Mouse (Mus musculus) lung, embryonic 14.5 days (tissue): ENCODE data around the gene Ap5z1. TPM values are rescaled to one million over a fixed set of nuclear protein-coding genes. Genes with fewer than 3 reads are reported as not detected.

ENCODE experiments used
- ATAC-seq: fragments of 200-750 bp; cut with Nextera tagmentation; 2 replicates; pipeline ENCODE4 v1.8.0; 2017; ENCODE audit warnings: mild to moderate bottlenecking, moderate TSS enrichment, moderate library complexity; ENCODE audit not compliant: insufficient read depth
- DNase-seq: peaks from one replicate; pipeline ENCODE4 v3.0.0-alpha.2; 2015
- H3K27ac ChIP-seq: fragments of 300-500 bp; sonication (generic); 2 replicates; pipeline ENCODE4 v1.5.1; 2014; ENCODE audit warnings: low read depth, mild to moderate bottlenecking, moderate library complexity
- H3K27me3 ChIP-seq: fragments of 300-500 bp; sonication (generic); 2 replicates; pipeline ENCODE4 v1.6.1; 2014; ENCODE audit warnings: low read length, control low read depth; ENCODE audit not compliant: insufficient read depth
- H3K36me3 ChIP-seq: fragments of 300-500 bp; sonication (generic); 2 replicates; pipeline ENCODE4 v1.6.1; 2014; ENCODE audit warnings: control low read depth; ENCODE audit not compliant: insufficient read depth
- H3K4me1 ChIP-seq: fragments of 300-500 bp; sonication (generic); 2 replicates; pipeline ENCODE4 v1.6.1; 2014; ENCODE audit warnings: antibody characterized with exemption, control low read depth; ENCODE audit not compliant: insufficient read depth
- H3K4me2 ChIP-seq: fragments of 300-500 bp; sonication (generic); 2 replicates; pipeline ENCODE4 v1.6.1; 2014; ENCODE audit warnings: mild to moderate bottlenecking
- H3K4me3 ChIP-seq: fragments of 300-500 bp; sonication (generic); 2 replicates; pipeline ENCODE4 v1.5.1; 2014; ENCODE audit warnings: low read depth, low read length
- H3K9ac ChIP-seq: fragments of 300-500 bp; sonication (generic); 2 replicates; pipeline ENCODE4 v1.6.1; 2014
- H3K9me3 ChIP-seq: fragments of 300-500 bp; sonication (generic); 2 replicates; pipeline ENCODE4 v1.6.1; 2016; ENCODE audit warnings: low read depth, low read length, control low read depth
- CTCF ChIP-seq: IDR thresholded peaks from 2 replicates; pipeline ENCODE4 v1.5.1; 2016; ENCODE audit warnings: antibody characterized with exemption, low read depth
- WGBS: fragments of 180-500 bp; shearing (Covaris S2); extraction: QIAGEN DNeasy Blood & Tissue Kit; methylation state at CpG from one replicate; pipeline ENCODE4 v1.1.7; 2014; 5-methylcytosine and 5-hydroxymethylcytosine counted together
- polyA plus RNA-seq: library from polyadenylated mRNA; unstranded; fragments of >200 nt; fragmentation: Nextera tagmentation; extraction: Ambion mirVana; gene quantifications from 2 replicates; pipeline ENCODE4 v1.2.1, GENCODE M21; 2014

Ap5z1 gene
- polyA plus RNA-seq, 1 experiment from 2014 or later, result 9.9 TPM

DNA sequence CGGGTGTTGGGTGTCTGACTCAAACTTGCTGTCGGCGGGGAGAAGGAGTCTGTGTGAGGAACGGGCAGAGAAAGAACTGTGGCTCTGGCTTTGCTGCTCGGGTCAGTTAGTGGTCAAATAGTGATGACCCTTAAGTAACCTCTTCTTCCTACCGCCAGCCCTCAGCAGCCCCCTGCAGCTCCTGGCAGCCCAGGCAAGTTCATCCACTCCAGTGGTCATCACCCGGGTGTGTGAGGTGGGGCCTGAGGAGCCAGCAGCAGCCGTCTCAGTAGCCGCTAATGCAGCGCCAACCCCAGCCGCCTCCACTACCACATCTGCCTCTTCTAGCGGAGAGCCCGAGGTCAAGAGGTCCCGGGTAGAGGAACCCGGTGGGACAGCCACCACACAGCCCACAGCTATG, 7.4 kb upstream of the Ap5z1 start:
- no peak for DNase-seq
- no peak for TF ChIP-seq CTCF
- no peaks in the 10 kb centered on the region for H3K4me1 ChIP-seq
- no peaks in the 10 kb centered on the region for H3K9me3 ChIP-seq
- no peak for ATAC-seq
- no peaks in the 10 kb centered on the region for H3K27me3 ChIP-seq
- H3K36me3 ChIP-seq, result peaks cover 64% of the 10 kb centered on the region
- H3K4me2 ChIP-seq, result no peak overlapping the region
- 36% methylated on average over 15 of the region's 15 CpGs for WGBS
- H3K4me3 ChIP-seq, result no peak overlapping the region
- H3K27ac ChIP-seq, result peak overlapping the region; percentile 76; the same call in 1 of the 2 replicates
- no peak overlapping the region for H3K9ac ChIP-seq

DNA sequence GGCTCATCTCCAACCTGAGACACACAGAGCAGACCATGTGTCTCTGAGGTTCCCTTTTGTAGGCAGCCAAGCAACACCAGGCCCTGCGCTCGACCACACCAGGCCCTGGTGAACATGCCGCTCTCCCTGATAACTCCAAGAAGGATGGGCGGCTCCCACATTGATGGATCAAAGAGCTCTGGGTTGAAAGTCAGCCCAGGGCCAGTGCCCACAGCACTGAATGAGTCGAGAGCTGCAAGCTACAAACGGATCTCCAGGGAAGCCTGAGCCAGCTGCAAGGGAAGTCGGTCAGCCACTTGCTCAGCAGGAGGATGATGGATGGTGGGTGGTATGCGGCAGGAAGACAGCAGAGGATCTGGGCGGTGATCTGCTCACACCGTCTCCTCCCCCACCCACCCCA, 6.4 kb upstream of the Ap5z1 start:
- H3K27ac ChIP-seq, result peak overlapping the region; percentile 76
- ATAC-seq, result 0 out of 2 replicates have a peak, but pooled peaks have one; percentile 21
- peak; percentile 51 for DNase-seq
- no peaks in the 10 kb centered on the region for H3K27me3 ChIP-seq
- H3K4me2 ChIP-seq, result no peak overlapping the region
- WGBS, result 43% methylated on average over 10 of the region's 10 CpGs
- no peaks in the 10 kb centered on the region for H3K4me1 ChIP-seq
- no peak overlapping the region for H3K9ac ChIP-seq
- peaks cover 64% of the 10 kb centered on the region for H3K36me3 ChIP-seq
- no peak for TF ChIP-seq CTCF
- H3K4me3 ChIP-seq, result no peak overlapping the region
- no peaks in the 10 kb centered on the region for H3K9me3 ChIP-seq

DNA sequence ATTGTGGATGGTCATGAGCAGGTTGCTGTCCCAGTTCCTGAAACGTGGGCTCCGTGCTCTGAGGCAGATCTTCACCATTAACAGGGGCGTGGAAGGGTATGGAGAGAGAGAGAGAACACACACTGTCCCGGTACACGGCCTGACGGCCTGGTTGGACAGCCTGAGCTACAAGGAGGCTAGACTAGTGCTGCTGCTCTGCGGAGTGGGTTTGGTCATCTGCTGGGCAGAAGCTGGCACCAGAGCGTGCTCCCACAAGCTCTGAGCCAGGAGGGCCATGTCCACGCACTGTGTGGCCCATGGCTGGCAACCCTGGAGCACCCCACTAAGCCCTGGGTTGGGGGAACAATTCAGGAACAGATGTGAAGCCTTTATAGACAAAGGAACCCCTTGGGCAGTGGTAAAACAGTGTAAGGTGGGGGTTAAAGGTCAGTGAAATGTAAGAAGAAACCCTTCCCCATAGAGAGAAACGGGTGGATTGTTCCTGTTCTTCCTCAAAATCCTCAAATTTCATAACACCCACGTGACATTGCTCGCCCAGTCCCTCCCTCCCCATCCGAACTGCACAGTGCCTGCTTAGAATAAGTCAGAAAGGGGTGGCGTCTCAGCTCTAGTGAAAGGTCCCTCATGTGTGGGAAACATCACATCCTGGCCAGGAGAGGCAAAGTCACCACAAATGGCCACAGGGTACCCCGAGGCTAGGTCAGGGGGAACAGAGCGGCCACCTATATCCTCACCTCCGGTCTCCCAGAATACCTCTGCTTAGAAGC, 4.8 kb upstream of the Ap5z1 start:
- 86% methylated on average over 17 of the region's 17 CpGs for WGBS
- no peak overlapping the region for H3K27ac ChIP-seq
- H3K4me2 ChIP-seq, result no peak overlapping the region
- no peaks in the 10 kb centered on the region for H3K4me1 ChIP-seq
- no peak for TF ChIP-seq CTCF
- no peak overlapping the region for H3K9ac ChIP-seq
- ATAC-seq, result no peak
- H3K9me3 ChIP-seq, result no peaks in the 10 kb centered on the region
- H3K27me3 ChIP-seq, result no peaks in the 10 kb centered on the region
- DNase-seq, result no peak
- peaks cover 53% of the 10 kb centered on the region for H3K36me3 ChIP-seq
- no peak overlapping the region for H3K4me3 ChIP-seq

DNA sequence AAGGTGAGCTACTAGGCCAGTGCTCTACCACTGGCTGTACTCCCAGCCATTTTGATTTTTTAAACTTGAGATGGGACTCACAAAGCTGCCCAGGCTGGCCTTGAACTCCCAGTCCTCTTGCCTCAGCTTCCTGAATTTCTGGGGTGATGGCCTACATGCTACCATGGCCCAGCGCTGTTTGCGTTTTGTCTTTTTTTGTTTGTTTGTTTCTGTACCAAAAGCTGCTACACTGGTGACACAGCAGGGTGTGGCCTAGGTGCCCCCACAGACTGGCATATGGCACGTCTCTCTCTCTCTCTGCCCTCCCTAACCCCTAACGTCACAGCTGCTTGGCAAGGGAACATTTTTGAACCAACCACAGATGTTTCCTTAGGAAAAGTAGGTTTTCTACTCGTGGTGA, 3.9 kb upstream of the Ap5z1 start:
- H3K27me3 ChIP-seq, result no peaks in the 10 kb centered on the region

DNA sequence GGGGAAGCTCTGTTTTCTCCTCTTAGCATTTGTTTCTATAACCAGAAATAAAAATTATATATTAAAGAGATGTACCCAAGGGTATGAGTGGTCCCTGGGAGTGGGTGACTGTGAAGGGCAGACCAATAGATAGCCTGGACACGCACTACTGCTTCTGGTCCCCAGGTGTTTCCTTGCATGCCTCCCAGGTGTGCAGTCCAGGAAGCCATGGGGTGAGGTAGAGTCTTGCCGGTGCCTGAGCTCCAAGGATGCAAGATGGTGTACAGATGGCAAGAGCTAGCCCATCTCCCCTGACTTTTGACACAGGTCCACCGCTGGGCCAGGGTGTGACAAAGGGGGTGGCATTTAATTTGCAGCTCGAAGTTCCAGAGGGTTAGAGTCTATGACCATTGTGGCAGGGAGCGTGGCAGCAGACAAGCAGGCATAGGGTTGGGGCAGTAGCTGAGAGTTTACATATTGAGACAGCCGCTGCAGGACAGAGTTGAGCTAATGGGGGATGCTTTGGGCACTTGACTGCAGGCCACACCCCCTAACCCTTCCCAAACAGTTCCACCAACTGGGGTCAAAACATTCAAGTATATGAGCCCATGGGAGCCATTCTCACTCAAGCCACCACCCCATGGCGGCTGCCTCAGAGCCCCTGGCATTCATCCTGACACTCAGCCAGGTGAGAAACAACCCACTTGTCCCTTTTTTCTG, 1.7 kb upstream of the Ap5z1 start:
- Histone ChIP-seq H3K27ac (no peak overlapping the region), H3K4me3 (no peak overlapping the region), H3K4me2 (no peak overlapping the region), H3K4me1 (no peaks in the 10 kb centered on the region), H3K9me3 (no peaks in the 10 kb centered on the region), H3K27me3 (no peaks in the 10 kb centered on the region), H3K36me3 (peaks cover 28% of the 10 kb centered on the region), H3K9ac (no peak overlapping the region)
- WGBS, result 94% methylated on average over 7 of the region's 7 CpGs
- ATAC-seq (no peak), DNase-seq (no peak)
- no peak for TF ChIP-seq CTCF

More for the DNA sequence above, 3.9 kb upstream of the Ap5z1 start:
- Histone ChIP-seq H3K4me3 (no peak overlapping the region), H3K4me2 (no peak overlapping the region), H3K9me3 (no peaks in the 10 kb centered on the region), H3K4me1 (no peaks in the 10 kb centered on the region), H3K9ac (no peak overlapping the region), H3K36me3 (peaks cover 45% of the 10 kb centered on the region), H3K27ac (no peak overlapping the region)
- DNase-seq (no peak), ATAC-seq (no peak)
- 71% methylated on average over 5 of the region's 5 CpGs for WGBS
- TF ChIP-seq CTCF, result no peak

DNA sequence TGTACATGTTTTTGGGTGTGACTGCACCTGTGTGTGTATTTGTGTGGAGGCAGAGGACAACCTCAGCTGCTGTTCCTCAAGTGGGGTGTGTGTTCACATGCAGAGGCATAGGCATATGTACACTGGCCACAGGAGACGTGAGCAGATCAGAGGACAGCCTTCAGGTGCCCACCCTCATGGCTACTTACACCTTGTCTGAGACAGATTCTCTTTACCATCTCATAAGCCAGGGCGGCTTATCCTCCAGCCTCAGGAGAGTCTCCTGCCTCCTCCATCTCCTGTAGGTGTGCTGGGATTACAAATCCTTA, 1.1 kb upstream of the Ap5z1 start:
- H3K4me2 ChIP-seq, result no peak overlapping the region
- no peak for TF ChIP-seq CTCF
- peaks cover 24% of the 10 kb centered on the region for H3K36me3 ChIP-seq
- H3K4me3 ChIP-seq, result no peak overlapping the region
- ATAC-seq (no peak), DNase-seq (no peak)
- no peaks in the 10 kb centered on the region for H3K4me1 ChIP-seq
- no peaks in the 10 kb centered on the region for H3K27me3 ChIP-seq
- H3K9me3 ChIP-seq, result no peaks in the 10 kb centered on the region
- whole genome bisulfite sequencing, result 77% methylated on average over 2 of the region's 2 CpGs
- no peak overlapping the region for H3K9ac ChIP-seq
- H3K27ac ChIP-seq, result no peak overlapping the region

DNA sequence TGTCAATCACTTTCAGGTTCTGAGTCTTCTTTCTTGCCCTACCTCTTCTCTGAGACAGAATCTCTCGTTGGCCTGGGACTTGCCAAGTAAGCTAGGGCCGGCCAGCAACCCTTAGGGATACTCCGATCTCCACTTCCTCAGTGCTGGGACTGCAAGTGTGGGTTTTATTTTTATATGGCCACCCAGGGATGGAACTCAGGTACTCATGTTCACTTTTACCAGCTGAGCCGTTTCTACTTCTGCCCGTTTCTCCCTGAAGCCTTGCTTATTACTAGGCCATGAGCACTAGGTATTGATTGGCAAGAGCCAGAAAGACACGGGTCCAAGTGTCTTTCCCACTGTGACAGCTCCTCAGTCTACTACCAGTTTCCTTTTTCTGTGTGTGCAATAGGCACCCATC, 733 bp upstream of the Ap5z1 start:
- no peaks in the 10 kb centered on the region for H3K27me3 ChIP-seq
- H3K36me3 ChIP-seq, result peaks cover 22% of the 10 kb centered on the region
- H3K27ac ChIP-seq, result peak overlapping the region; percentile 74
- no peaks in the 10 kb centered on the region for H3K9me3 ChIP-seq
- WGBS, result 85% methylated on average over 6 of the region's 6 CpGs
- TF ChIP-seq CTCF, result no peak
- DNase-seq, result no peak
- H3K4me2 ChIP-seq, result peak overlapping the region; percentile 86
- no peak for ATAC-seq
- 0 out of 2 replicates have a peak overlapping the region, but pooled peaks have one; percentile 10 for H3K9ac ChIP-seq
- H3K4me1 ChIP-seq, result no peaks in the 10 kb centered on the region
- H3K4me3 ChIP-seq, result peak overlapping the region; percentile 78
